Mouse (Mus musculus) C2C12 (cell line): ENCODE measurements around the gene Pole.

Source experiments
- CEBPB ChIP-seq: IDR thresholded peaks from one replicate; pipeline ENCODE4 v1.6.1; 2011; ENCODE audit warnings: low read depth, mild to moderate bottlenecking, control low read depth, moderate library complexity
- CTCF ChIP-seq: IDR thresholded peaks from one replicate; pipeline ENCODE4 v1.5.1; 2011; ENCODE audit not compliant: control insufficient read depth, insufficient read depth, insufficient read length
- FOSL1 ChIP-seq: IDR thresholded peaks from one replicate; pipeline ENCODE4 v1.8.0; 2011; ENCODE audit warnings: mild to moderate bottlenecking, low read length; ENCODE audit not compliant: poor library complexity, insufficient read depth, severe bottlenecking
- MAX ChIP-seq: IDR thresholded peaks from one replicate; pipeline ENCODE4 v1.6.1; 2011; ENCODE audit warnings: mild to moderate bottlenecking, control low read depth
- MYOD1 ChIP-seq: IDR thresholded peaks from one replicate; pipeline ENCODE4 v1.6.1; 2011; ENCODE audit warnings: low read depth; ENCODE audit not compliant: control insufficient read depth, insufficient read length
- USF1 ChIP-seq: IDR thresholded peaks from one replicate; pipeline ENCODE4 v1.6.1; 2011; ENCODE audit warnings: low read depth, mild to moderate bottlenecking, control low read depth, moderate library complexity

- TF ChIP-seq FOSL1 (no peak), CTCF (no peak), MAX (no peak), USF1 (no peak), MYOD1 (no peak), CEBPB (no peak)
These were observed 42.0 kb upstream of the Pole start for GRCm38 (mm10) chr5:110244091-110244490.
